Mouse (Mus musculus) CH12.LX (cell line): ENCODE results near the gene Mdfi. TPM values are rescaled to one million over a fixed set of nuclear protein-coding genes. Genes with fewer than 3 reads are reported as not detected.

ENCODE experiments used
- DNase-seq: peaks from one replicate; pipeline ENCODE4 v3.0.0-alpha.2; 2013; ENCODE audit errors: extremely low read depth
- H3K27ac ChIP-seq: 2 replicates; pipeline ENCODE4 v1.5.1; 2012; ENCODE audit warnings: low read depth, mild to moderate bottlenecking, control low read depth, moderate library complexity; ENCODE audit not compliant: insufficient read depth
- H3K27me3 ChIP-seq: replicated peaks from 2 replicates; pipeline ENCODE3; 2012; ENCODE audit warnings: inconsistent platforms
- H3K36me3 ChIP-seq, 2 experiments: replicated peaks in 1 of 2; 2 replicates each; pipeline versions ENCODE3 to v1.6.1; 2012; ENCODE audit warnings: inconsistent platforms in 1 of 2, low read length in 1 of 2, mild to moderate bottlenecking in 1 of 2, mixed read lengths in 1 of 2, moderate library complexity in 1 of 2; ENCODE audit not compliant: control insufficient read depth in 1 of 2, insufficient read depth in 1 of 2
- H3K4me1 ChIP-seq, 2 experiments: 2 replicates each; pipeline ENCODE4 v1.6.1; 2012; ENCODE audit warnings: inconsistent platforms in 1 of 2, moderate library complexity in 1 of 2; ENCODE audit not compliant: insufficient read depth in 2 of 2, control insufficient read depth in 1 of 2
- H3K4me2 ChIP-seq: 2 replicates; pipeline ENCODE4 v1.6.1; 2012; ENCODE audit warnings: low read depth, mild to moderate bottlenecking, control low read depth; ENCODE audit not compliant: poor library complexity, insufficient read depth, severe bottlenecking
- H3K4me3 ChIP-seq, 3 experiments: fragments of 150-350 bp in 1 of 3; sonication (generic) in 1 of 3; replicated peaks in 1 of 3; 2 replicates each; pipeline versions ENCODE3 to v1.5.1; 2011 to 2012; ENCODE audit warnings: low read depth in 2 of 3, low read length in 2 of 3, mild to moderate bottlenecking in 2 of 3, moderate library complexity in 2 of 3, control low read depth in 1 of 3, improper control_type of control experiment in 1 of 3, inconsistent platforms in 1 of 3, mixed read lengths in 1 of 3; ENCODE audit not compliant: poor library complexity in 1 of 3
- H3K79me2 ChIP-seq: replicated peaks from 2 replicates; pipeline ENCODE4 v1.6.1; 2012; ENCODE audit warnings: mild to moderate bottlenecking, moderate library complexity; ENCODE audit not compliant: control insufficient read depth, poor library complexity, insufficient read depth, severe bottlenecking; ENCODE audit errors: extremely low read depth
- H3K9ac ChIP-seq: 2 replicates; pipeline ENCODE4 v1.6.1; 2012; ENCODE audit warnings: low read depth, mild to moderate bottlenecking, control low read depth, moderate library complexity; ENCODE audit not compliant: insufficient read depth
- H3K9me3 ChIP-seq: replicated peaks from 2 replicates; pipeline ENCODE3; 2012; ENCODE audit warnings: low read length, inconsistent platforms, mixed read lengths
- BHLHE40 ChIP-seq: IDR thresholded peaks from 2 replicates; pipeline ENCODE4 v1.6.1; 2011; ENCODE audit warnings: mild to moderate bottlenecking, low read depth, low read length, improper control_type of control experiment
- E2F4 ChIP-seq: IDR thresholded peaks from 2 replicates; pipeline ENCODE4 v1.6.1; 2011; ENCODE audit warnings: low read depth, low read length, improper control_type of control experiment; ENCODE audit not compliant: insufficient replicate concordance
- ELF1 ChIP-seq: IDR thresholded peaks from 2 replicates; pipeline ENCODE4 v1.6.1; 2014; ENCODE audit warnings: low read depth, mild to moderate bottlenecking, inconsistent platforms, low read length, improper control_type of control experiment
- ETS1 ChIP-seq: conservative IDR thresholded peaks from 2 replicates; pipeline ENCODE4 v1.6.1; 2012; ENCODE audit warnings: low read depth, mild to moderate bottlenecking, inconsistent platforms, low read length, improper control_type of control experiment, moderate library complexity
- GABPA ChIP-seq: IDR thresholded peaks from 2 replicates; pipeline ENCODE4 v1.6.1; 2012; ENCODE audit warnings: low read depth, low read length, improper control_type of control experiment, inconsistent platforms; ENCODE audit not compliant: insufficient replicate concordance
- HCFC1 ChIP-seq: IDR thresholded peaks from 2 replicates; pipeline ENCODE4 v1.6.1; 2012; ENCODE audit warnings: low read depth, mild to moderate bottlenecking, inconsistent platforms, low read length, improper control_type of control experiment
- JUND ChIP-seq: conservative IDR thresholded peaks from 2 replicates; pipeline ENCODE4 v1.6.1; 2011; ENCODE audit warnings: low read depth, low read length, improper control_type of control experiment
- KAT2A ChIP-seq: IDR thresholded peaks from 2 replicates; pipeline ENCODE4 v1.6.1; 2012; ENCODE audit warnings: low read length, improper control_type of control experiment, inconsistent platforms; ENCODE audit not compliant: insufficient replicate concordance
- MAX ChIP-seq: IDR thresholded peaks from 2 replicates; pipeline ENCODE4 v1.6.1; 2011; ENCODE audit warnings: low read length, improper control_type of control experiment
- MAZ ChIP-seq: IDR thresholded peaks from 2 replicates; pipeline ENCODE4 v1.6.1; 2012; ENCODE audit warnings: low read depth, mild to moderate bottlenecking, inconsistent platforms, low read length, improper control_type of control experiment, moderate library complexity
- MEF2A ChIP-seq: IDR thresholded peaks from 2 replicates; pipeline ENCODE4 v1.6.1; 2014; ENCODE audit warnings: low read depth, mild to moderate bottlenecking, inconsistent platforms, low read length, improper control_type of control experiment, borderline replicate concordance
- MXI1 ChIP-seq: IDR thresholded peaks from 2 replicates; pipeline ENCODE4 v1.6.1; 2011; ENCODE audit warnings: mild to moderate bottlenecking, low read depth, low read length, improper control_type of control experiment
- MYC ChIP-seq: IDR thresholded peaks from 2 replicates; pipeline ENCODE4 v1.6.1; 2011; ENCODE audit warnings: low read depth, mild to moderate bottlenecking, improper control_type of control experiment, low read length
- NELFE ChIP-seq: IDR thresholded peaks from 2 replicates; pipeline ENCODE4 v1.6.1; 2011; ENCODE audit warnings: low read depth, low read length, improper control_type of control experiment
- NRF1 ChIP-seq: IDR thresholded peaks from 2 replicates; pipeline ENCODE4 v1.6.1; 2014; ENCODE audit warnings: low read depth, mild to moderate bottlenecking, inconsistent platforms, low read length, improper control_type of control experiment, moderate library complexity
- POLR2A ChIP-seq: IDR thresholded peaks from 2 replicates; pipeline ENCODE4 v1.6.1; 2011; ENCODE audit warnings: low read depth, mild to moderate bottlenecking, improper control_type of control experiment, low read length
- SIN3A ChIP-seq: IDR thresholded peaks from 2 replicates; pipeline ENCODE4 v1.6.1; 2012; ENCODE audit warnings: low read length, improper control_type of control experiment, inconsistent platforms
- TBP ChIP-seq: conservative IDR thresholded peaks from 2 replicates; pipeline ENCODE4 v1.6.1; 2011; ENCODE audit warnings: low read depth, low read length, improper control_type of control experiment
- USF2 ChIP-seq: conservative IDR thresholded peaks from 2 replicates; pipeline ENCODE4 v1.6.1; 2011; ENCODE audit warnings: low read depth, low read length, improper control_type of control experiment
- ZC3H11A ChIP-seq: IDR thresholded peaks from 2 replicates; pipeline ENCODE4 v1.6.1; 2012; ENCODE audit warnings: low read depth, mild to moderate bottlenecking, inconsistent platforms, low read length, improper control_type of control experiment
- ZKSCAN1 ChIP-seq: IDR thresholded peaks from 2 replicates; pipeline ENCODE4 v1.6.1; 2012; ENCODE audit warnings: low read depth, inconsistent platforms, low read length, improper control_type of control experiment, borderline replicate concordance
- ZMIZ1 ChIP-seq: IDR thresholded peaks from 2 replicates; pipeline ENCODE4 v1.6.1; 2012; ENCODE audit warnings: low read depth, mild to moderate bottlenecking, inconsistent platforms, low read length, improper control_type of control experiment
- ZNF384 ChIP-seq: IDR thresholded peaks from 2 replicates; pipeline ENCODE4 v1.6.1; 2012; ENCODE audit warnings: low read depth, low read length, improper control_type of control experiment, inconsistent platforms
- dilution Hi-C: fragments of 300-500 bp; cut with MboI; formaldehyde crosslinking; loops from 2 replicates; pipeline ENCODE4 v1.14.3; 2020; ENCODE audit warnings: low sequenced_read_pairs; ENCODE audit not compliant: extremely low pct_unique_long_range_greater_than_20kb, extremely low pct_ligation_motif_present
- in situ Hi-C: fragments of 300-500 bp; cut with MboI; formaldehyde crosslinking; loops from 3 replicates; pipeline ENCODE4 v1.14.3; 2019; ENCODE audit warnings: low sequenced_read_pairs, low pct_ligation_motif_present, low pct_unique_long_range_greater_than_20kb, mixed read lengths
- polyA plus RNA-seq: library from polyadenylated mRNA; unstranded; fragments of >175 nt; gene quantifications from 2 replicates; pipeline ENCODE4 v1.2.1, GENCODE M21; 2012; ENCODE audit warnings: low read depth; ENCODE audit not compliant: insufficient read length
- total RNA-seq, 2 experiments: library from RNA; depleted of rRNA; stranded (reverse); fragments of 300-350 nt in 1 of 2; fragments of >200 nt in 1 of 2; gene quantifications; 2 replicates each; pipeline ENCODE4 v1.2.3; 2012 to 2014

Mdfi gene
- total and polyA plus RNA-seq, 3 experiments, result 0.30 to 0.35 TPM; not detected in 1

DNA sequence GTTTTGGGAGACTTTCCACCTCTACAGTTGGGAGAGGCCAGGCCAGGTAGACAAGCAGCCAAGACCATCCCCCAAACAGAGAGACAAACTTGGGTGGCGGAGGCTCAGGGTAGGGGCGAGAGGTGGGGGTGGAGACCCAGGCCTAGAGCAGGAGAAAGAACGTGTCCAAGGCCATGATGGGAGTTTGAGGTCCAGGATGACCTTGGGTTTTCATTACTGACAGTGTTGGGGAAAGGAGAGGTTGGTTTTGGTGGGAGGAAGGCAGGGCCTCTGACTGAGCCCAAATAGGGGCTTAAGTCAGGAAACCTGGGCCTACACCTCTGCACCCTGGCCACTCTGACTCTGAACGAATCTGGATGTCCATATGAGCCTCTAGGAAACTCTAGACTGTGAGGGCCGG lies 2.7 kb downstream of the Mdfi start:
- in situ Hi-C loops, result no loop called here
- dilution Hi-C loops, result no loop called here
- no peaks in the 10 kb centered on the region for H3K36me3 ChIP-seq
- DNase-seq, result no peak
- H3K9me3 ChIP-seq, result peaks cover 3% of the 10 kb centered on the region
- no peaks in the 10 kb centered on the region for H3K79me2 ChIP-seq
- H3K4me3 ChIP-seq, result no peak overlapping the region
- no peak overlapping the region for H3K4me2 ChIP-seq
- no peak overlapping the region for H3K9ac ChIP-seq
- H3K27ac ChIP-seq, result no peak overlapping the region
- H3K27me3 ChIP-seq, result peaks cover 5% of the 10 kb centered on the region
- TF ChIP-seq ZNF384 (no peak), BHLHE40 (no peak), MAX (no peak), MXI1 (no peak), TBP (no peak), NELFE (no peak), ELF1 (no peak), MAZ (no peak), ETS1 (no peak), ZKSCAN1 (no peak), ZC3H11A (no peak), GABPA (no peak), ZMIZ1 (no peak), NRF1 (no peak)
- no peaks in the 10 kb centered on the region for H3K4me1 ChIP-seq

DNA sequence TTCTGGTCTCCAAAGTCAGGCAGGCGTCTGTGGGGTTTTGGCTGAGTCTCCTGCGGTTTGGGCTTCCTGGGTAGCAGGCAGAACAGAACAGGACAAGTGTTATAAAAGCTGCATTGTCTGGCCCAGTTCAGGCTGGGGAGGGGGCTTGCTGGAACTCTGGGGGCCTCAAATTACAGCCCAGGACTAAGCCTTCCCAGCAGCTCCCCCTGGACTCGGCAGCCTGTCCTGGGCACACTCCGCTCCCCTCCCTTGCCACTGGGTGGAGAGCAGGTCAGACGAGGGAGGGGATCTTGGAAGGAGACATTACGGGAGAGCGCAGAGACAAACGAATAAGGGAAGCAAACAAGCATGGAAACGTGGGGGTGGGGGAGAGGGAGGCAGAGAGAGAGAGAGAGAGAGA lies 3.3 kb downstream of the Mdfi start:
- H3K27me3 ChIP-seq, result peaks cover 4% of the 10 kb centered on the region
- H3K36me3 ChIP-seq, result no peaks in the 10 kb centered on the region
- H3K79me2 ChIP-seq, result no peaks in the 10 kb centered on the region
- H3K27ac ChIP-seq, result no peak overlapping the region
- TF ChIP-seq MEF2A (no peak), JUND (no peak), HCFC1 (no peak), USF2 (no peak), ZC3H11A (no peak), ELF1 (no peak), MYC (no peak), E2F4 (no peak), POLR2A (no peak), KAT2A (no peak), SIN3A (no peak)
- dilution Hi-C loops (no loop called here), in situ Hi-C loops (no loop called here)
- no peak overlapping the region for H3K4me2 ChIP-seq
- peaks cover 4% of the 10 kb centered on the region for H3K9me3 ChIP-seq
- H3K9ac ChIP-seq, result no peak overlapping the region
- no peak overlapping the region for H3K4me3 ChIP-seq
- H3K4me1 ChIP-seq, result no peaks in the 10 kb centered on the region
- no peak for DNase-seq
